Mouse (Mus musculus): Measurements from ENCODE around the gene Gm49337. TPM values are rescaled to one million over a fixed set of nuclear protein-coding genes. Genes with fewer than 3 reads are reported as not detected.
A peak's percentile ranks its signal among the peaks of the same experiment; 100 is the strongest.

The Gm49337 gene
- polyA plus RNA-seq, 2 experiments: not detected

GRCm38 (mm10) chr4:116177140-116177539 is 4.0 kb downstream of the Gm49337 start:
- no peak overlapping the region for H3K27ac ChIP-seq (replicated peaks; ENCODE audit: low read depth, low read length)
- H3K9me3 ChIP-seq (ENCODE audit: control insufficient read depth, low read length): no peaks in the 10 kb centered on the region
- H3K4me2 ChIP-seq (replicated peaks; ENCODE audit: low read depth, low read length, severe bottlenecking): peak overlapping the region; percentile 31
- peak overlapping the region; percentile 31; the same call in 1 of the 2 replicates for H3K9ac ChIP-seq (ENCODE audit: low read depth, low read length, severe bottlenecking)
- H3K36me3 ChIP-seq (ENCODE audit: control insufficient read depth, insufficient read depth, low read length): no peaks in the 10 kb centered on the region
- H3K4me3 ChIP-seq (replicated peaks; ENCODE audit: low read length): no peak overlapping the region
- H3K4me1 ChIP-seq (ENCODE audit: control insufficient read depth, insufficient read depth, low read length): peaks cover 23% of the 10 kb centered on the region
- TF ChIP-seq POLR2A (IDR thresholded peaks at IDR 0.05; ENCODE audit: borderline replicate concordance, extremely low read depth, insufficient read depth, insufficient read length): no peak
- peak; percentile 11 for DNase-seq (ENCODE audit: low spot score)
- no peak for ATAC-seq (ENCODE audit: low FRiP score, low read depth)
- 27% methylated on average over 5 of the region's 5 CpGs for WGBS
- H3K27me3 ChIP-seq (ENCODE audit: control insufficient read depth, insufficient read depth, low read length): no peaks in the 10 kb centered on the region

- no peaks in the 10 kb centered on the region for H3K27me3 ChIP-seq (ENCODE audit: control insufficient read depth, insufficient read depth, low read length)
- H3K9ac ChIP-seq (ENCODE audit: low read depth, low read length, severe bottlenecking): no peak overlapping the region
- H3K4me2 ChIP-seq (replicated peaks; ENCODE audit: low read depth, low read length, severe bottlenecking): no peak overlapping the region
- DNase-seq (ENCODE audit: low spot score): no peak
- TF ChIP-seq POLR2A (IDR thresholded peaks at IDR 0.05; ENCODE audit: borderline replicate concordance, extremely low read depth, insufficient read depth, insufficient read length): no peak
- no peak overlapping the region for H3K27ac ChIP-seq (replicated peaks; ENCODE audit: low read depth, low read length)
- no peak for ATAC-seq (ENCODE audit: low FRiP score, low read depth)
- no peaks in the 10 kb centered on the region for H3K9me3 ChIP-seq (ENCODE audit: control insufficient read depth, low read length)
- no peaks in the 10 kb centered on the region for H3K36me3 ChIP-seq (ENCODE audit: control insufficient read depth, insufficient read depth, low read length)
- H3K4me1 ChIP-seq (ENCODE audit: control insufficient read depth, insufficient read depth, low read length): peaks cover 5% of the 10 kb centered on the region
- 52% methylated on average over 3 of the region's 3 CpGs for WGBS
- H3K4me3 ChIP-seq (replicated peaks; ENCODE audit: low read length): no peak overlapping the region
Observed at GRCm38 (mm10) chr4:116182079-116182478, 8.9 kb downstream of the Gm49337 start.

GRCm38 (mm10) chr4:116182745-116183144 is 9.6 kb downstream of the Gm49337 start:
- H3K9ac ChIP-seq (ENCODE audit: low read depth, low read length, severe bottlenecking): no peak overlapping the region
- whole genome bisulfite sequencing: 8% methylated on average over 12 of the region's 12 CpGs
- H3K27ac ChIP-seq (replicated peaks; ENCODE audit: low read depth, low read length): no peak overlapping the region; the same call in 1 of the 2 replicates

GRCm38 (mm10) chr4:116185083-116185482 is 11.9 kb downstream of the Gm49337 start:
- Histone ChIP-seq H3K4me3 (replicated peaks; ENCODE audit: low read length) (no peak overlapping the region), H3K27me3 (ENCODE audit: control insufficient read depth, insufficient read depth, low read length) (no peaks in the 10 kb centered on the region), H3K9ac (ENCODE audit: low read depth, low read length, severe bottlenecking) (no peak overlapping the region), H3K4me2 (replicated peaks; ENCODE audit: low read depth, low read length, severe bottlenecking) (no peak overlapping the region), H3K9me3 (ENCODE audit: control insufficient read depth, low read length) (no peaks in the 10 kb centered on the region), H3K27ac (replicated peaks; ENCODE audit: low read depth, low read length) (no peak overlapping the region), H3K4me1 (ENCODE audit: control insufficient read depth, insufficient read depth, low read length) (no peaks in the 10 kb centered on the region), H3K36me3 (ENCODE audit: control insufficient read depth, insufficient read depth, low read length) (no peaks in the 10 kb centered on the region)
- ATAC-seq (ENCODE audit: low FRiP score, low read depth): no peak
- TF ChIP-seq POLR2A (IDR thresholded peaks at IDR 0.05; ENCODE audit: borderline replicate concordance, extremely low read depth, insufficient read depth, insufficient read length): no peak
- 85% methylated on average over 4 of the region's 4 CpGs for WGBS
- DNase-seq (ENCODE audit: low spot score): no peak

More at GRCm38 (mm10) chr4:116182745-116183144, 9.6 kb downstream of the Gm49337 start:
- no peaks in the 10 kb centered on the region for H3K27me3 ChIP-seq (ENCODE audit: control insufficient read depth, insufficient read depth, low read length)
- H3K4me2 ChIP-seq (replicated peaks; ENCODE audit: low read depth, low read length, severe bottlenecking): peak overlapping the region; percentile 31
- no peak for TF ChIP-seq POLR2A (IDR thresholded peaks at IDR 0.05; ENCODE audit: borderline replicate concordance, extremely low read depth, insufficient read depth, insufficient read length)
- H3K36me3 ChIP-seq (ENCODE audit: control insufficient read depth, insufficient read depth, low read length): no peaks in the 10 kb centered on the region
- ATAC-seq (ENCODE audit: low FRiP score, low read depth) (no peak), DNase-seq (ENCODE audit: low spot score) (no peak)
- no peaks in the 10 kb centered on the region for H3K9me3 ChIP-seq (ENCODE audit: control insufficient read depth, low read length)
- H3K4me3 ChIP-seq (replicated peaks; ENCODE audit: low read length): no peak overlapping the region
- H3K4me1 ChIP-seq (ENCODE audit: control insufficient read depth, insufficient read depth, low read length): no peaks in the 10 kb centered on the region

- Histone ChIP-seq H3K27ac (replicated peaks; ENCODE audit: low read depth, low read length) (no peak overlapping the region), H3K9ac (ENCODE audit: low read depth, low read length, severe bottlenecking) (no peak overlapping the region), H3K9me3 (ENCODE audit: control insufficient read depth, low read length) (no peaks in the 10 kb centered on the region), H3K4me2 (replicated peaks; ENCODE audit: low read depth, low read length, severe bottlenecking) (no peak overlapping the region), H3K36me3 (ENCODE audit: control insufficient read depth, insufficient read depth, low read length) (no peaks in the 10 kb centered on the region), H3K27me3 (ENCODE audit: control insufficient read depth, insufficient read depth, low read length) (no peaks in the 10 kb centered on the region), H3K4me1 (ENCODE audit: control insufficient read depth, insufficient read depth, low read length) (no peaks in the 10 kb centered on the region), H3K4me3 (replicated peaks; ENCODE audit: low read length) (no peak overlapping the region)
- DNase-seq (ENCODE audit: low spot score) (no peak), ATAC-seq (ENCODE audit: low FRiP score, low read depth) (no peak)
- WGBS: 20% methylated on average over 4 of the region's 4 CpGs
- no peak for TF ChIP-seq POLR2A (IDR thresholded peaks at IDR 0.05; ENCODE audit: borderline replicate concordance, extremely low read depth, insufficient read depth, insufficient read length)
Observed at GRCm38 (mm10) chr4:116192286-116192835, 19.2 kb downstream of the Gm49337 start.
